Mouse (Mus musculus) G1E-ER4 (cell line): ENCODE measurements around the gene Tprkb. TPM values are rescaled to one million over a fixed set of nuclear protein-coding genes. Genes with fewer than 3 reads are reported as not detected.

ENCODE experiments used
- GATA1 ChIP-seq: IDR thresholded peaks from one replicate; pipeline ENCODE4 v1.8.0; 2012; ENCODE audit warnings: low read length, inconsistent platforms
- polyA plus RNA-seq: library from polyadenylated mRNA; stranded (reverse); fragments of >175 nt; gene quantifications from 2 replicates; pipeline ENCODE4 v1.2.3, GENCODE M21; 2012

Gene Tprkb
- polyA plus RNA-seq, 1 experiment, result 7.1 TPM

DNA sequence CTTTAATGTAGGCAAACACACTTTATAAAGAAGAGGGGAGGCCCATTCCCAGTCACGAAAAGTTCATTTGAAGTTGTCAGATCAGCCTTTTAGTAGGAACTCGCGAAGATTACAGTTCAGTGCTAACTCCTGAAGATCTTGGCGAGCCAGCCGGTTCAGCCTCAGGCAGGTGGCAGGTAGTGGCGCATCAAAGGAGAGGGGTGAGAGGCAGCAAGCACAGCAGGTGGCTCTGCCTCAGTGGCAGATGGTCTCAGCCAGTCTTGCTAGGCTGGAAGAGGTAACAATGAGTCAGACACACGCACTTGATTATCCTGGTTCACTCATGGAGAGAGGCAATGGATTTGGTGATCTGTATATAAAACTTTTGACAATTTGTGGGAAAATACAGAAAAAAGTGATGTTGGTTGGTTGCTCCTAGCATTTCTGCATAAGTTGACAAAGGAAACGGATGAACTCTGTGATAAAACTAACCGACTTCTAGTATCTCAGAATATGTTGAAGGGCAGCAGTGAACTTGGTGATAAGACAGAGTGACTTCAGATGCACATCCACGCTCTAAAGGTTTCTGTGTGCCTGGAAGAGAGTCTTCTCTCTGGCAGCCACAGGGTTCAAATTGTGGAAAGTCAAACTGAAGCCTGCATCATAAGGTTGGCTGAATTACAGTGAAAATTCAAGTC lies 63.4 kb downstream of the Tprkb start:
- TF ChIP-seq GATA1, result no peak

DNA sequence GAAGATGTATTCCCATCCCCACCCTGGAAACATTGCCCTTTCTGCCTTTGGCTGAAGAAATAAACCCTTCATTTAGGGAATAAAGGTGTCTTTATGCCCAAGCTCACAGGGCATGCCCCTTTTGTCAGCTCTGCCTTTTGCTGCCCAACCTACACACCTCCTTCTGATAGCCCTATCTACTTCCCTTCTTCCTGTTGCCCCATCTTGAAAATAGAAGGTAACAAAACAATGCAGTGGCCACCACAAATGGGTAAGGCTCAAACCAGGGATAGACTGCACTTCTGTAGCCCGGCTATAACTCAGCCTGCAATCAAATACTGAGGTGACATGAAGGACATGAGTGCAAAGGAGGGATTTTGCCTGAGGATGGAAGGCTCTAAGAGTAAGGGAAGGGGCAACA lies 64.1 kb downstream of the Tprkb start:
- no peak for TF ChIP-seq GATA1

- TF ChIP-seq GATA1, result no peak
These were observed 64.6 kb downstream of the Tprkb start for GRCm38 (mm10) chr6:85976242-85976641.

Other genes starting within 250 kb of the Tprkb start
- gene Nat8f7, start 198.7 kb upstream of the Tprkb start, polyA plus RNA-seq, result not detected in 2 replicates
- not detected in 2 replicates for gene Nat8f3, start 146.1 kb upstream of the Tprkb start, polyA plus RNA-seq
- not detected in 2 replicates for gene Nat8f6, start 90.9 kb upstream of the Tprkb start, polyA plus RNA-seq
- gene Nat8f5, start 90.9 kb upstream of the Tprkb start, polyA plus RNA-seq, result not detected in 2 replicates
- not detected in 2 replicates for gene Nat8, start 79.8 kb upstream of the Tprkb start, polyA plus RNA-seq
- not detected in 2 replicates for gene Nat8f2, start 42.7 kb upstream of the Tprkb start, polyA plus RNA-seq
- gene Nat8f4, start 7.0 kb upstream of the Tprkb start, polyA plus RNA-seq, result 0.06 and 0.09 TPM in 2 replicates
- gene Nat8f1, start 3.8 kb downstream of the Tprkb start, polyA plus RNA-seq, result 0.33 and 1.0 TPM in 2 replicates
- 54.4 and 73.5 TPM in 2 replicates for gene Dusp11, start 49.8 kb downstream of the Tprkb start, polyA plus RNA-seq
- gene Figla, start 104.3 kb downstream of the Tprkb start, polyA plus RNA-seq, result not detected in 2 replicates
- gene Add2, start 116.8 kb downstream of the Tprkb start, polyA plus RNA-seq, result 109 and 115 TPM in 2 replicates